Mouse (Mus musculus) induced T-regulatory cell, adult 2 months (primary cell): Measurements from ENCODE around the gene Fads1.

Experiments used
- DNase-seq: peaks from one replicate; pipeline ENCODE4 v3.0.0-alpha.2; 2012; ENCODE audit warnings: low read depth

Fads1 gene

GRCm38 (mm10) chr19:10176941-10177372 lies 5.7 kb upstream of the Fads1 start:
- no peak for DNase-seq

- DNase-seq: no peak
These were observed 1.5 kb upstream of the Fads1 start for GRCm38 (mm10) chr19:10181225-10181624.

- DNase-seq: no peak
These were observed 546 bp upstream of the Fads1 start for GRCm38 (mm10) chr19:10182142-10182541.

GRCm38 (mm10) chr19:10183299-10183983 lies 753 bp downstream of the Fads1 start:
- DNase-seq: peak; percentile 61

DNA sequence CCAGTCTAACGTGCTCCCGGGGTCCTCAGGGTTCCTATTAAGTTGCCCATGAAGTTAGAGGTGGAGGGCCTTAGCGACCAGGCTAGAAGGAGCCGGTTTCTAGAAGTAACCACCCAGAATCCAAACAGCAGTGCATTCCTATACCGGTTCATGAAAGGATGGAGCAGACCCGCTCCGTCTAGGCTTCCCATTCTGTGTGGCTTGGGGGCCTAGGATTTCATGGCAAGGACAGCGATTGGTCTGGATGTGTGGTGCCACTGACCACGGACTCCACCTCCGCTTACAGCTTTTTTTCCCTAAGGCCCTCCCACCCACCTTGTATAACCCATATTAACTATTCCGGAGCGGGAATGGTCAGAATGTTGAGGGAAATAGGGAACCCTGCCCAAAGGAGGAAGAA lies 1.4 kb downstream of the Fads1 start:
- DNase-seq: no peak

DNA sequence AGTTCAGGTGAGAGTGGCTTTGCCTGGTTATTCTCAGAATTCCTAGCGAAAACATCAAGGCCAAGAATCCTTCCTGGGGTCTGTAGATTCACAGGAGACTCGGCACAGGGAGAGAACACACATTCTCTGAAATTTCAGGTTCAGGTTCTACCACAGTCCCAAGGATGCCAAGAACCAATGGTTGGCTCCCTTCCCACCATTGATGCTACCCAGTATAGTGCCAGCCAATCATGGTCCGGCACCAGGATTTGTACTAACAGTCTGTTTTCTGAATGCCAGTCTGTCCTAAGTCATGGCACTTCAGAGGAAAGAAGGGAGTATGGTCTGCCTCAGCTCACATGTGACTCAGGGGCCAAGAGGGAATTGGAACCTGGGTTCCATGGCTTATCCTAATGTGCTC lies 3.2 kb downstream of the Fads1 start:
- DNase-seq: no peak

DNA sequence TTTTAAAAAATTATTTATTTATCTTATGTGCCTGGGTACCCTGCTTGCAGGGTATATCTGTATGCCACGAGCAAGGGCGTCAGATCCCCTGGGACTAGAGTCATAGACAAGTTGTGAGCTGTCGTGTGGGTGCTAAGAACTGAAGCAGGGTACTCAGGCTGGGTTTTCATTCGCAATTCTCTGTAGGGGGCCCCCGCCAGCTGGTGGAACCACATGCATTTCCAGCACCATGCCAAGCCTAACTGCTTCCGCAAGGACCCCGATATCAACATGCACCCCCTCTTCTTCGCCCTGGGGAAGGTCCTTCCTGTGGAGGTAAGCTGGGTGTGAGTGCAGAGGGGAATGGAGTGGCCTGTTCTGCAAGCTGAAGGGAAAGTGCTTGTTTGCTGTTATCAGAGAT lies 3.9 kb downstream of the Fads1 start:
- DNase-seq: no peak

GRCm38 (mm10) chr19:10188281-10188811 lies 5.7 kb downstream of the Fads1 start:
- no peak for DNase-seq

DNA sequence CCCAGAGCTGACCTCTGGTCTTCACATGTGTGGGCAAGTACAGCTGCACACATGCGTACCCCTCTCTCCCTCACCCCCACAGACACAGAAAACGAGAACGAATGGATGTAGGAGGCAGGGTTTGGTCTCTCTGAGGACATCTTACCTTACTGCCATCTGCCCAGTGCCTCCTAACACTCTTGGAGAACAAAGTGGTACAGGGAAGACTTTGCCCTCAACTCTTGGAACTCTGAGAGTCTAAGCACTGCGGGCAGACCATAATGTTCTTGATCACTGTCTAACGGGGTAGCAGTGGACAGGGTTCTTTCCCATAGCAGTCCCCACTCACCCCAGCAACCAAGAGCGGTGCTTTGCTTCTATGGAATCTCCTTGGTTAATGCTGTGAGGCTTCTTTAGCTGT lies 6.3 kb downstream of the Fads1 start:
- DNase-seq: no peak

GRCm38 (mm10) chr19:10189940-10190339 lies 7.3 kb downstream of the Fads1 start:
- DNase-seq: no peak

DNA sequence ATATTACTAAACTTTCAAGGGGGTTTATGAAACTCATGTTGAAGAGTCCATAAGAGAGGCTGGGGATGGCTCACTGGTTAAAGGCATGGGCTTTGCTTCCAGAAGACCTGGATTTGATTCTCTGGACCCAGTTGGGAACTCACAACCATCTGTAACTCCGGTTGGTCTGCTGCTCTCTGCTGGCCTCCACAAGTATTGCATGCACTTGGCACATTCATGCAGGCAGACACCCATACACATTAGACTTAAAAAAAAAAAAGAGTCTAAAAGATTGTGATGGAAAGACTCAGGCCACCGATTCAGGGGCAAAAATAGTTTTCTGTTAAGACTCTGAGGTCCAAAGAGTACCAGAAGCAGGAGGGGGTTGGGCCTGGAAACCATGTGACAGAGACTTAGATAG lies 8.1 kb downstream of the Fads1 start:
- DNase-seq: peak; percentile 80

- peak; percentile 28 for DNase-seq
These were observed 8.6 kb downstream of the Fads1 start for GRCm38 (mm10) chr19:10191326-10191725.

DNA sequence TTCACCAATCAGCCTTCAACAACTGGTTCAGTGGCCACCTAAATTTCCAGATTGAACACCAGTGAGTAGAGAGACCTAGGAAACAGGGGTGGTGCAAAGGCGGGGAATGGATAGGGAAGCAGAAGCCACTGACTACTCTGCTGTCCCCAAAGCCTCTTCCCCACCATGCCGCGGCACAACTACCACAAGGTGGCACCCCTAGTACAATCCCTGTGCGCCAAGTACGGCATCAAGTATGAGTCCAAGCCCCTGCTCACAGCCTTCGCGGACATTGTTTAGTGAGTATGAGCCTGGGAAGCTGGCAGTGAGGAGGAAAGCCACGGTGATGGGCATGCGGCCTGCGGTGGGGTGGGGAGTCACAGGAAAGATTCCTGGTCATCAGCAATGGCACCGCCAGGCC lies 11.6 kb downstream of the Fads1 start:
- DNase-seq: no peak

GRCm38 (mm10) chr19:10195252-10195651 lies 12.6 kb downstream of the Fads1 start:
- DNase-seq: no peak

- no peak for DNase-seq
These were observed 14.4 kb downstream of the Fads1 start for GRCm38 (mm10) chr19:10197130-10197529.

- DNase-seq: no peak
These were observed 15.6 kb downstream of the Fads1 start for GRCm38 (mm10) chr19:10198286-10198685.

GRCm38 (mm10) chr19:10198723-10199122 lies 16.0 kb downstream of the Fads1 start:
- peak; percentile 87 for DNase-seq

DNA sequence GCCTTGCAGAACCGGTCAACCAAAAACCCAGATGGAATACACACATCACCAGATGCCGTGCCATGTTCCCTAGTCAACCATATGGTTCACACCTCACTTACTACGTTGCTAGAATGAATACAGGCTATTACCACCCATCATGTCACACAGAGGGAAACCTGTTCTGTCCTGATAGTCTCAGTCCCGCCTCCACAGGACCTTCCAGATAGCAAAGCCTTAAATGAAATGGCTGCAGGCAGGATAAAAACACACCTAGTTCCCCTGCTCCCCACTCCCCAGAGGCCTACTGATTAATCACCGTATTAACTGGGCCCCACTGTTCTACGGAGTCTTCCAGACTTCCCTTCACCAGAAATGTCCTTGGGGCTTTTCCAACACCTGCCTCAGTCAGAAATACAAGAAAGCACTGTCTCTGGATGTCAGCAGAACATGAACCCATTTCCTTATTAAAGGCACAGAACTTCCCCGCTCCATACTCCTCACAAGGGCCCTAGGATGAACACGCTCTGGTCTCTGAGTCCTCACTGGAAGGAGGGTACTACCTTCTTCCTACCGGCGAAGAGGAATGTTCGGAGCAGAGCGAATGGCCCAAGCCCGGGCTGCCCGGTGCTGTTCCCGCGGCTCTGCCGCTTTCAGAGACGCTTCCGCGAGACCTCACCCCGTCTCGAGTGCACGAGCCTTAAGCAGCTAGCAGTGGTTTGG lies 20.6 kb downstream of the Fads1 start:
- no peak for DNase-seq

DNA sequence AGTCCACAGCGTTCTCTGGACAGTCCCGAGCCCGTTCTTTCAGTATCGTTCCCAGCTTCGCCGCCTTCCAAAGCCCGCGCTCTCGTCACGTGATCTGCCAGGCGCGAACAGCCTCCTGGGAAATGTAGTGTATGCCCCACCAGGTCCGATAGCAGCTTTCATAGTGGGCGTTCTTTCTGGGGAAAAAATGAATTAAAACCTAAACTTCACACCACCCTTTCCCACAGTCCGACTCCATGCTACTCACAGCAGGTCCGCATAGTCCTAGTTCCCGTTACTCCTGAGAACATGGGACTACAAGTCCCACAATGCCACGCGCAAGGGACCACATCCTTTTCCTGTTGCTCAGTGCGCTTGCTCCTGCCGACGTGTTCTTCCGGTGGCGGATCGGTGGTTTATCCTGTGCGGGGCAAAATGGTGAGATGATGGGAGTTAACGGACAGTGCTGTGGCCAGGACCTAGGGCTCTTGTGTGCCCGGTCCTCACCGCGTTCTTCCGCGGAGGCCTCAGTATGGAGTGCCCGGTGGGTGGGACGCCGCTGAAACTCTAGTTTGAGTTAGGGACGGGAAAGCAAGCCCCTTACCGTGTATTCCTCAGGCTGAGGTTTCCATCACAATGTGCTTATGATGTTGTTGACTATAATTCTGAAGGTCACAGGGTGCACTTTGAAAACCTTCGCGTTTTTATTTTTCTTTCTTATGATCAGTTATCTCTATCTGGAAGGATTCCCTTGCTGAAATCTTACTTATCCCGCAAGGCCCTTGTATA lies 21.3 kb downstream of the Fads1 start, which contains the start of the genes Tmem258 and Fen1:
Tmem258 (plus strand) TSS at position 167 of the 768 bp plus-strand sequence.
Fen1 (minus strand) TSS at position 322 of the 768 bp plus-strand sequence.
- peak; percentile 96 for DNase-seq

GRCm38 (mm10) chr19:10204616-10205001 lies 21.9 kb downstream of the Fads1 start:
- peak; percentile 87 for DNase-seq

- DNase-seq: no peak
These were observed 22.4 kb downstream of the Fads1 start for GRCm38 (mm10) chr19:10205051-10205450.

GRCm38 (mm10) chr19:10208851-10209250 lies 26.2 kb downstream of the Fads1 start:
- DNase-seq: no peak
